Mouse (Mus musculus): ENCODE data around the gene Gimap1. TPM values are rescaled to one million over a fixed set of nuclear protein-coding genes. Genes with fewer than 3 reads are reported as not detected.

Gene Gimap1
- total RNA-seq, 2 experiments from 2014 or later = 16.3 to 18.0 TPM

Other genes starting within 250 kb of the Gimap1 start
- 10 to 100 TPM; 55.8 to 57.0 TPM for gene Atp6v0e2, start 201.4 kb upstream of the Gimap1 start, total RNA-seq (2021)
- 10 to 100 TPM; 42.8 to 43.5 TPM for gene Lrrc61, start 184.3 kb upstream of the Gimap1 start, total RNA-seq (2021)
- 100 to 1,000 TPM in 1 of 2 experiments, 10 to 100 TPM in 1; 82.0 to 161 TPM for gene Rarres2, start 166.3 kb upstream of the Gimap1 start, total RNA-seq (2021)
- not detected for gene Gm45021, start 149.4 kb upstream of the Gimap1 start, total RNA-seq (2021)
- gene Repin1, start 145.2 kb upstream of the Gimap1 start, total RNA-seq (2021) = 10 to 100 TPM; 59.7 to 61.5 TPM
- 1 to 10 TPM in 1 of 2 experiments, not detected in 1; 2.0 TPM for gene Gm44965, start 145.1 kb upstream of the Gimap1 start, total RNA-seq (2021)
- gene Zfp775, start 137.0 kb upstream of the Gimap1 start, total RNA-seq (2021) = 10 to 100 TPM in 1 of 2 experiments, 1 to 10 TPM in 1; 7.8 to 10.0 TPM
- 1 to 10 TPM; 2.1 to 3.3 TPM for gene AI854703, start 112.3 kb upstream of the Gimap1 start, total RNA-seq (2021)
- gene Gimap8, start 91.8 kb upstream of the Gimap1 start, total RNA-seq (2021) = 10 to 100 TPM; 10.8 to 12.0 TPM
- gene Gimap9, start 62.9 kb upstream of the Gimap1 start, total RNA-seq (2021) = 1 to 10 TPM; 7.2 to 9.3 TPM
- 10 to 100 TPM; 40.8 to 48.9 TPM for gene Gimap4, start 54.5 kb upstream of the Gimap1 start, total RNA-seq (2021)
- 10 to 100 TPM; 70.3 to 72.9 TPM for gene Gimap6, start 30.8 kb upstream of the Gimap1 start, total RNA-seq (2021)
- gene Gm28053, start 20.4 kb upstream of the Gimap1 start, total RNA-seq (2021) = 1 to 10 TPM; 2.8 to 6.3 TPM
- not detected for gene Gimap7, start 20.4 kb upstream of the Gimap1 start, total RNA-seq (2021)
- gene Gimap5, start 7.1 kb downstream of the Gimap1 start, total RNA-seq (2021) = 10 to 100 TPM; 19.9 to 24.1 TPM
- 1 to 10 TPM in 1 of 2 experiments, under 1 TPM in 1; 0.81 to 1.2 TPM for gene Gimap3, start 31.8 kb downstream of the Gimap1 start, total RNA-seq (2021)
- gene Tmem176a, start 101.9 kb downstream of the Gimap1 start, total RNA-seq (2021) = 100 to 1,000 TPM; 194 to 220 TPM
- gene Tmem176b, start 102.4 kb downstream of the Gimap1 start, total RNA-seq (2021) = 100 to 1,000 TPM; 443 to 458 TPM
- under 1 TPM; 0.14 to 0.76 TPM for gene Aoc1, start 133.8 kb downstream of the Gimap1 start, total RNA-seq (2021)
- gene 1600015I10Rik, start 190.8 kb downstream of the Gimap1 start, total RNA-seq (2021) = not detected
- gene Doxl2, start 235.9 kb downstream of the Gimap1 start, total RNA-seq (2021) = not detected
- gene Svs1, start 247.8 kb downstream of the Gimap1 start, total RNA-seq (2021) = under 1 TPM in 1 of 2 experiments, not detected in 1; 0.11 TPM

All from adrenal gland, postnatal 4 days (tissue).